Mouse (Mus musculus) stomach, embryonic 15.5 days (tissue): ENCODE data around the gene Als2cr12. TPM values are rescaled to one million over a fixed set of nuclear protein-coding genes. Genes with fewer than 3 reads are reported as not detected.
"Not testable (repeated sequence)": the region's sequence is repeated elsewhere in the genome, so short reads cannot be mapped to it uniquely, and the experiment has no call there.

Experiments used
- ATAC-seq: fragments of 200-750 bp; cut with Nextera tagmentation; 2 replicates; pipeline ENCODE4 v1.8.0; 2017; ENCODE audit warnings: low read depth, moderate number of reproducible peaks, moderate TSS enrichment; ENCODE audit not compliant: insufficient read depth, low FRiP score
- H3K27ac ChIP-seq: fragments of 300-500 bp; sonication (generic); 2 replicates; pipeline ENCODE4 v1.5.1; 2015; ENCODE audit warnings: mild to moderate bottlenecking, inconsistent platforms
- H3K27me3 ChIP-seq: fragments of 300-500 bp; sonication (generic); replicated peaks from 2 replicates; pipeline ENCODE4 v1.6.1; 2015; ENCODE audit warnings: inconsistent platforms
- H3K36me3 ChIP-seq: fragments of 300-500 bp; sonication (generic); 2 replicates; pipeline ENCODE4 v1.6.1; 2015; ENCODE audit warnings: inconsistent platforms
- H3K4me1 ChIP-seq: fragments of 300-500 bp; sonication (generic); 2 replicates; pipeline ENCODE4 v1.6.1; 2015; ENCODE audit warnings: inconsistent platforms
- H3K4me2 ChIP-seq: fragments of 300-500 bp; sonication (generic); 2 replicates; pipeline ENCODE4 v1.6.1; 2015; ENCODE audit warnings: mild to moderate bottlenecking, inconsistent platforms
- H3K4me3 ChIP-seq: fragments of 300-500 bp; sonication (generic); replicated peaks from 2 replicates; pipeline ENCODE4 v1.5.1; 2015; ENCODE audit warnings: inconsistent platforms
- H3K9ac ChIP-seq: fragments of 300-500 bp; sonication (generic); 2 replicates; pipeline ENCODE4 v1.6.1; 2015; ENCODE audit warnings: inconsistent platforms
- H3K9me3 ChIP-seq: fragments of 300-500 bp; sonication (generic); 2 replicates; pipeline ENCODE4 v1.6.1; 2016; ENCODE audit warnings: inconsistent platforms
- WGBS: fragments of 180-500 bp; shearing (Covaris S2); methylation state at CpG from one replicate; pipeline ENCODE4 v1.1.7; 2015; 5-methylcytosine and 5-hydroxymethylcytosine counted together
- polyA plus RNA-seq: library from polyadenylated mRNA; unstranded; fragments of >200 nt; fragmentation: Nextera tagmentation; extraction: Ambion mirVana; gene quantifications from 2 replicates; pipeline ENCODE4 v1.2.1, GENCODE M21; 2015

Als2cr12 gene
- polyA plus RNA-seq, 1 experiment from 2014 or later: 0.18 TPM

GRCm38 (mm10) chr1:58716883-58717220 lies 21.1 kb upstream of the Als2cr12 start:
- 95% methylated on average over 4 of the region's 4 CpGs for WGBS
- H3K27ac ChIP-seq: no peak overlapping the region
- ATAC-seq: no peak

GRCm38 (mm10) chr1:58716162-58716882 lies 20.5 kb upstream of the Als2cr12 start:
- H3K4me1 ChIP-seq: 0 out of 2 replicates have a peak, but pooled peaks cover 4% of the 10 kb centered on the region
- H3K9me3 ChIP-seq: no peaks in the 10 kb centered on the region
- H3K9ac ChIP-seq: no peak overlapping the region
- H3K36me3 ChIP-seq: peaks cover 5% of the 10 kb centered on the region
- no peak overlapping the region for H3K4me3 ChIP-seq
- no peaks in the 10 kb centered on the region for H3K27me3 ChIP-seq
- H3K27ac ChIP-seq: no peak overlapping the region
- 46% methylated on average over 7 of the region's 7 CpGs for WGBS
- ATAC-seq: no peak
- H3K4me2 ChIP-seq: no peak overlapping the region

More at GRCm38 (mm10) chr1:58716883-58717220, 21.1 kb upstream of the Als2cr12 start:
- Histone ChIP-seq H3K4me3 (no peak overlapping the region), H3K4me2 (no peak overlapping the region), H3K9me3 (no peaks in the 10 kb centered on the region), H3K27me3 (no peaks in the 10 kb centered on the region), H3K36me3 (peaks cover 5% of the 10 kb centered on the region), H3K4me1 (0 out of 2 replicates have a peak, but pooled peaks cover 4% of the 10 kb centered on the region), H3K9ac (no peak overlapping the region)

- no peak overlapping the region for H3K27ac ChIP-seq
- H3K4me3 ChIP-seq: no peak overlapping the region
- no peaks in the 10 kb centered on the region for H3K27me3 ChIP-seq
- no peak for ATAC-seq
- no peak overlapping the region for H3K9ac ChIP-seq
- H3K36me3 ChIP-seq: peaks cover 5% of the 10 kb centered on the region
- no peaks in the 10 kb centered on the region for H3K9me3 ChIP-seq
- 0 out of 2 replicates have a peak, but pooled peaks cover 4% of the 10 kb centered on the region for H3K4me1 ChIP-seq
- H3K4me2 ChIP-seq: no peak overlapping the region; the same call in 1 of the 2 replicates
Measured at GRCm38 (mm10) chr1:58715536-58715935, 19.7 kb upstream of the Als2cr12 start.

GRCm38 (mm10) chr1:58714361-58714760 lies 18.6 kb upstream of the Als2cr12 start:
- Histone ChIP-seq H3K4me1 (0 out of 2 replicates have a peak, but pooled peaks cover 4% of the 10 kb centered on the region), H3K4me3 (peak overlapping the region; percentile 72), H3K36me3 (peaks cover 5% of the 10 kb centered on the region), H3K9me3 (no peaks in the 10 kb centered on the region), H3K27me3 (no peaks in the 10 kb centered on the region), H3K9ac (peak overlapping the region; percentile 44; the same call in 1 of the 2 replicates), H3K4me2 (peak overlapping the region; percentile 69), H3K27ac (0 out of 2 replicates have a peak overlapping the region, but pooled peaks have one; percentile 100)
- ATAC-seq: no peak
- WGBS: 45% methylated on average over 1 of the region's 1 CpGs

GRCm38 (mm10) chr1:58713893-58714231 lies 18.1 kb upstream of the Als2cr12 start:
- Histone ChIP-seq H3K27me3 (no peaks in the 10 kb centered on the region), H3K4me3 (peak overlapping the region; percentile 72), H3K4me2 (peak overlapping the region; percentile 69), H3K27ac (peak overlapping the region; percentile 100), H3K9ac (peak overlapping the region; percentile 44), H3K9me3 (no peaks in the 10 kb centered on the region), H3K4me1 (0 out of 2 replicates have a peak, but pooled peaks cover 4% of the 10 kb centered on the region), H3K36me3 (peaks cover 5% of the 10 kb centered on the region)
- WGBS: 24% methylated on average over 4 of the region's 4 CpGs
- no peak for ATAC-seq

GRCm38 (mm10) chr1:58713081-58713892 lies 17.5 kb upstream of the Als2cr12 start:
- Histone ChIP-seq H3K4me3 (peak overlapping the region; percentile 72), H3K27ac (peak overlapping the region; percentile 100), H3K4me2 (peak overlapping the region; percentile 69), H3K9me3 (no peaks in the 10 kb centered on the region), H3K4me1 (0 out of 2 replicates have a peak, but pooled peaks cover 4% of the 10 kb centered on the region), H3K27me3 (no peaks in the 10 kb centered on the region), H3K36me3 (peaks cover 5% of the 10 kb centered on the region), H3K9ac (peak overlapping the region; percentile 44)
- WGBS: 5% methylated on average over 31 of the region's 31 CpGs
- peak; percentile 19; the same call in 1 of the 2 replicates for ATAC-seq

- 3% methylated on average over 11 of the region's 17 CpGs for WGBS
- H3K36me3 ChIP-seq: peaks cover 5% of the 10 kb centered on the region
- peak overlapping the region; percentile 100 for H3K27ac ChIP-seq
- H3K4me1 ChIP-seq: 0 out of 2 replicates have a peak, but pooled peaks cover 4% of the 10 kb centered on the region
- H3K4me2 ChIP-seq: peak overlapping the region; percentile 69
- H3K27me3 ChIP-seq: no peaks in the 10 kb centered on the region
- peak overlapping the region; percentile 72 for H3K4me3 ChIP-seq
- peak; percentile 72 for ATAC-seq
- no peak overlapping the region for H3K9ac ChIP-seq
- no peaks in the 10 kb centered on the region for H3K9me3 ChIP-seq
Measured at GRCm38 (mm10) chr1:58712076-58713061, 16.6 kb upstream of the Als2cr12 start.

GRCm38 (mm10) chr1:58711365-58712016 lies 15.7 kb upstream of the Als2cr12 start, which contains the start of gene Cflar:
Cflar (plus strand) TSS chr1:58711508.
- Histone ChIP-seq H3K36me3 (peaks cover 3% of the 10 kb centered on the region; the same call in 1 of the 2 replicates), H3K9me3 (no peaks in the 10 kb centered on the region), H3K4me2 (peak within 1 kb of the TSS; percentile 69), H3K27ac (peak within 1 kb of the TSS; percentile 100), H3K4me1 (0 out of 2 replicates have a peak, but pooled peaks cover 4% of the 10 kb centered on the region), H3K27me3 (no peaks in the 10 kb centered on the region), H3K4me3 (peak within 1 kb of the TSS; percentile 65), H3K9ac (peak within 1 kb of the TSS; percentile 81)
- WGBS: under 1% methylated on average over 45 of the region's 45 CpGs
- peak; percentile 66 for ATAC-seq

- ATAC-seq: no peak
- Histone ChIP-seq H3K36me3 (peaks cover 3% of the 10 kb centered on the region; the same call in 1 of the 2 replicates), H3K27ac (peak overlapping the region; percentile 100), H3K9ac (peak overlapping the region; percentile 81), H3K9me3 (no peaks in the 10 kb centered on the region), H3K4me2 (peak overlapping the region; percentile 69), H3K4me3 (peak overlapping the region; percentile 65), H3K4me1 (0 out of 2 replicates have a peak, but pooled peaks cover 4% of the 10 kb centered on the region), H3K27me3 (no peaks in the 10 kb centered on the region)
- 40% methylated on average over 10 of the region's 10 CpGs for WGBS
Measured at GRCm38 (mm10) chr1:58710711-58711364, 15.0 kb upstream of the Als2cr12 start.

GRCm38 (mm10) chr1:58710043-58710442 lies 14.3 kb upstream of the Als2cr12 start:
- H3K9me3 ChIP-seq, H3K36me3 ChIP-seq, H3K27me3 ChIP-seq, H3K4me1 ChIP-seq, H3K9ac ChIP-seq, ATAC-seq, H3K4me2 ChIP-seq, H3K27ac ChIP-seq, H3K4me3 ChIP-seq: not testable (repeated sequence)
- 92% methylated on average over 1 of the region's 1 CpGs for WGBS
